Mouse (Mus musculus): Measurements from ENCODE around the gene Ces1h.
"Not testable (repeated sequence)": the region's sequence is repeated elsewhere in the genome, so short reads cannot be mapped to it uniquely, and the experiment has no call there.

The Ces1h gene

DNA sequence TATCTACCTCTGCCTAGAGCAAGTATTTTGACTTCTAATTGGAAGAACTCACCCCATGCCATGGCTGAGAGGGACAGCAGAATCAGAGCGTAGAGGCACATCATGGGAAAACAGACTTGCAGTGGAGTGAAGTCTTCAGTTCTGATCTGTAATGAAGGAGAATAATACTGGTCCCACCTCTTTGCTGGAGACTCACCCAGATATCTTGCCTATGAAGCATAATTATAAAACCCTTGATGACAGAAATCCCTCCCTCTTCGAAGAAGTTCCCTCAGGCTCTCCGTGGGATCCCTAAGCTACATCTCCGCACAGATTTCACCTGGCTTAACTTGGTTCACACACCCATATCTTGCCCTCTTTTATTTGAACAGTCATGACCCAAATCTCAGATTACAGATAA, at the start of gene Ces1h:
Ces1h (minus strand) TSS at position 101 of the 400 bp plus-strand sequence.
- Histone ChIP-seq H3K4me3 (replicated peaks; ENCODE audit: low read length) (no peak within 1 kb of the TSS), H3K9me3 (ENCODE audit: low read length) (peaks cover 25% of the 10 kb centered on the region), H3K36me3 (ENCODE audit: insufficient read depth, low read length) (no peaks in the 10 kb centered on the region), H3K27me3 (ENCODE audit: insufficient read depth, low read length) (peaks cover 41% of the 10 kb centered on the region), H3K4me1 (replicated peaks; ENCODE audit: low read depth, low read length) (no peaks in the 10 kb centered on the region)
- no peak for TF ChIP-seq NANOG (IDR thresholded peaks at IDR 0.05; ENCODE audit: borderline replicate concordance, low read length)
- no peak for TF ChIP-seq POU5F1 (IDR thresholded peaks at IDR 0.05; ENCODE audit: borderline replicate concordance, low read length)
- TF ChIP-seq CTCF (conservative IDR thresholded peaks at IDR 0.05; ENCODE audit: low read length) = no peak

DNA sequence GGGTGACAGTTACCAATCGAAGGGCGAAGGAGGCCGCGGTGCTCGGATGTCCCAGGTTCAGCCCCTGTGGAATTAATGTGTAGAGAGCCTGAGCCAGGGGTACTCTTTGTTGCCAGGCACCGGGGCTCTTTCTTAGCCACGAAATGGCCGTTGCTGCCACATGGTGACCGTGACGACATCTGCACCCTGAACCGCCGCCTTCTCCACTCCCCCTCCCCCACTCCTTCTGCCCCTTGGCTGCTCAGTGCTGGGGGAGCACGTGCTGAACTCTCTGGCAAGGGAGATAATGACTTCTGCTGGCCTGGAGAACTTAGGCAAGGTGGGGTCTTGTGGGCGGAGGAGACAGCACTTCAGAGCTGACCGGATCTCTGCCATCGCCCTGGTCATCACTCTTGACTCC, 47.7 kb upstream of the Ces1h start:
- H3K4me3 ChIP-seq (replicated peaks; ENCODE audit: low read length) = no peak overlapping the region
- no peak for TF ChIP-seq NANOG (IDR thresholded peaks at IDR 0.05; ENCODE audit: borderline replicate concordance, low read length)
- TF ChIP-seq POU5F1 (IDR thresholded peaks at IDR 0.05; ENCODE audit: borderline replicate concordance, low read length) = no peak
- H3K4me1 ChIP-seq (replicated peaks; ENCODE audit: low read depth, low read length) = no peaks in the 10 kb centered on the region
- peaks cover 12% of the 10 kb centered on the region; the same call in 1 of the 2 replicates for H3K9me3 ChIP-seq (ENCODE audit: low read length)
- H3K36me3 ChIP-seq (ENCODE audit: insufficient read depth, low read length) = no peaks in the 10 kb centered on the region
- no peaks in the 10 kb centered on the region for H3K27me3 ChIP-seq (ENCODE audit: insufficient read depth, low read length)

DNA sequence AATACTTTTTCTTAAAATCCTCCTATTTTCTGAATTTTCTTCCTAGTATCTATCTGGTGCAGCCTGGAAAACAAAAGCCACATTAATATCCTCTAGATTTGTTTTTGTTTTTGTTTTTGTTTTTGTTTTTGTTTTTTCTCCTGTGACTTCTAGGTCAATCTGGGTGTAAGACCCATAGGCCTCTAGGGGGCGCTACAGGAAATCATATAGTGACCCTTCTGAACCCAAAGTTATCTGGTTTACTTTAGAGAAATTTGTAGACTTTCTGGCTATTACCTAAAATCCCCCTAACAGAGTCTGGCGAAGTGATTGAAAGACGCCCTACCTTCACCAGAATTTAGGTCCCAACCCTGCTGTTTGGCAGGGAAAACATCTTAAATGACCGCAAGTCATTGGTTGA, 35.9 kb upstream of the Ces1h start:
- H3K4me3 ChIP-seq (replicated peaks; ENCODE audit: low read length) = no peak overlapping the region
- no peaks in the 10 kb centered on the region for H3K4me1 ChIP-seq (replicated peaks; ENCODE audit: low read depth, low read length)
- TF ChIP-seq CTCF (conservative IDR thresholded peaks at IDR 0.05; ENCODE audit: low read length) = peak; percentile 44
- TF ChIP-seq NANOG (IDR thresholded peaks at IDR 0.05; ENCODE audit: borderline replicate concordance, low read length) = no peak
- H3K27me3 ChIP-seq (ENCODE audit: insufficient read depth, low read length) = no peaks in the 10 kb centered on the region; the same call in 1 of the 2 replicates
- H3K36me3 ChIP-seq (ENCODE audit: insufficient read depth, low read length) = no peaks in the 10 kb centered on the region
- no peaks in the 10 kb centered on the region for H3K9me3 ChIP-seq (ENCODE audit: low read length)

DNA sequence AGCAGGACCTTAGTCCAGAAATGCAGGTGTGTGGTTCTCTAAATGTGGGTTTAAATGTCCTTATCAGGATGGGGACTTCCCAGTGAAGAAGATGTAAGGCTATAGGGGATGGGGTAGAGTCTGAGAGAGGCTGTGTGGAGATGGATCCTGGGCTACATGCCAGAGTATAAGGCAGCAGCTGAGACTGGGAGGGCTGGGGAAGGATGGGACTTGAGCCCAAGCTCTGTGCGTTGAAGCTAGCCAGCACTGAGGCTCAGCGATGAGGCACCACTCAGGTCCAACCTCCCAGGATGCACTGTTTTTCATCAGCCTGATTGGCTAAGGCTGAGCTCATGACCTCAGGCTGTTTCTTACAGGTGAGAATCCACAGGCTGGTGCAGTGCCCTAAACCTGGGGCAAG, 29.3 kb upstream of the Ces1h start:
- TF ChIP-seq NANOG (IDR thresholded peaks at IDR 0.05; ENCODE audit: borderline replicate concordance, low read length) = no peak
- no peak for TF ChIP-seq CTCF (conservative IDR thresholded peaks at IDR 0.05; ENCODE audit: low read length)
- no peak for TF ChIP-seq POU5F1 (IDR thresholded peaks at IDR 0.05; ENCODE audit: borderline replicate concordance, low read length)
- Histone ChIP-seq H3K4me1 (replicated peaks; ENCODE audit: low read depth, low read length) (no peaks in the 10 kb centered on the region), H3K4me3 (replicated peaks; ENCODE audit: low read length) (no peak overlapping the region), H3K9me3 (ENCODE audit: low read length) (no peaks in the 10 kb centered on the region), H3K36me3 (ENCODE audit: insufficient read depth, low read length) (no peaks in the 10 kb centered on the region), H3K27me3 (ENCODE audit: insufficient read depth, low read length) (no peaks in the 10 kb centered on the region; the same call in 1 of the 2 replicates)

DNA sequence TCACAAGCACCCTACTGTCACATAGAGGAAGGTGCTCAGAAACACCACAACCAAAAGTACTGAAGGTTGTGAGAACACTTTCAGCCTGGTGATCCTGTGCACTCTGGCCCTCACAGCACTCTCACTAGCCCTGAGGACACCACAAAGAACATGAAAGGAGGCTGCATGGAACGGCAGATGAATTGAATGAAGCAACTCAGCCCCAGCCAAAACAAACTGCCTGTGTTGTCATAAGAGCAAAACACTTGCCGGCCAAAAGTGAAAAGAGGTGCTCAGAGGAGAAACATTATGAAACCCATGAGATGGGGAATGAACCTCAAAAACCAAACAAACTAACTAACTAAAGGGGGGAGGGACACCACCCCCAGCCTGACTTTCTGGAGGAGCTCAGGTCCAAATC, 20.2 kb upstream of the Ces1h start:
- Histone ChIP-seq H3K27me3 (ENCODE audit: insufficient read depth, low read length) (no peaks in the 10 kb centered on the region), H3K36me3 (ENCODE audit: insufficient read depth, low read length) (no peaks in the 10 kb centered on the region), H3K4me1 (replicated peaks; ENCODE audit: low read depth, low read length) (peaks cover 12% of the 10 kb centered on the region), H3K9me3 (ENCODE audit: low read length) (peaks cover 4% of the 10 kb centered on the region), H3K4me3 (replicated peaks; ENCODE audit: low read length) (no peak overlapping the region)
- TF ChIP-seq POU5F1 (IDR thresholded peaks at IDR 0.05; ENCODE audit: borderline replicate concordance, low read length) (no peak), CTCF (conservative IDR thresholded peaks at IDR 0.05; ENCODE audit: low read length) (no peak), NANOG (IDR thresholded peaks at IDR 0.05; ENCODE audit: borderline replicate concordance, low read length) (no peak)

DNA sequence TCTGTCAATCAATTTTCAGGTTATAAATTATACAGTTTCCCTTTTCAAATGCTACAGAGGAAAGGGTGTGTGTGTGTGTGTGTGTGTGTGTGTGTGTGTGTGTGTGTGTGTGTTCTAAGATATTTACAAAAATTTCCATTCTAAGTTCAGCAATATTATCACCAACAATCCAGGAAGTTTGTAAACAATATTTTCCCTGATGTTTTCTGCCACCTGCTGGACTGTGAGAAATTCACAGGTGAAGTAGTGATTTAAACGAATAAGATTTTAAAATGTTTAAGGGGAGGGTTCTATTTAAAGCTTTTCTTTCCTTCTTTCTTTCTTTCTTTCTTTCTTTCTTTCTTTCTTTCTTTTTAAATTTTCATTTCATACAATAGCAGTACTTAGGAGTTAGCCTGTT, 18.5 kb upstream of the Ces1h start:
- no peak for TF ChIP-seq NANOG (IDR thresholded peaks at IDR 0.05; ENCODE audit: borderline replicate concordance, low read length)
- TF ChIP-seq CTCF (conservative IDR thresholded peaks at IDR 0.05; ENCODE audit: low read length) = peak; percentile 14; the same call in 1 of the 2 replicates
- no peak for TF ChIP-seq POU5F1 (IDR thresholded peaks at IDR 0.05; ENCODE audit: borderline replicate concordance, low read length)
- Histone ChIP-seq H3K9me3 (ENCODE audit: low read length) (peaks cover 17% of the 10 kb centered on the region), H3K36me3 (ENCODE audit: insufficient read depth, low read length) (no peaks in the 10 kb centered on the region), H3K4me1 (replicated peaks; ENCODE audit: low read depth, low read length) (peaks cover 12% of the 10 kb centered on the region), H3K27me3 (ENCODE audit: insufficient read depth, low read length) (no peaks in the 10 kb centered on the region), H3K4me3 (replicated peaks; ENCODE audit: low read length) (no peak overlapping the region)

DNA sequence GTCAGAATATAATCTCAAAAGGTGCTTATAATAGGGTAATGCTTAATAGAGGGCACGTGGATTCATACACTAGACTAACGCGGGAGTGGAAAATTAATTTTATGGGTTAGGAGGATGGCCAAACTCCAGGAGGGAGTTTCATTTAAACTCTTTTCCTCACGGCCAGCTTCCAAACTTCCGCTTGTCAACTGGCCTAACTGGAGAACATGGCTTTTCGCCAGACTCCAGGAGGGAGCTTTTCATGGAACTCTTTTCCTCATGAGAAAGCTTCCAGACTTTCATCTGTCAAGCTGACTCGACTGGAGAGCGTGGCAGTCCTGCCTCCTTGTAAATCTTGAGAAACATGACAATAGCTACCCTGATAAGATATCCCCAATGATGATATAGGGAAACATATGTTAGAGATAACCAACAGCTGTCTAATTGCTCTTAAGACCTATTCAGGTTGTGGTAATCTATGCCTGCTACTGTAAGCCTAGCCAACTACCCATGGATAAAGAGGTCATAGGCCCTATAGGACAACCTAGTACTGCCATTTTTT, 14.6 kb upstream of the Ces1h start:
- H3K9me3 ChIP-seq (ENCODE audit: low read length) = peaks cover 26% of the 10 kb centered on the region
- H3K4me1 ChIP-seq (replicated peaks; ENCODE audit: low read depth, low read length); H3K27me3 ChIP-seq (ENCODE audit: insufficient read depth, low read length); H3K4me3 ChIP-seq (replicated peaks; ENCODE audit: low read length); H3K36me3 ChIP-seq (ENCODE audit: insufficient read depth, low read length): not testable (repeated sequence)

DNA sequence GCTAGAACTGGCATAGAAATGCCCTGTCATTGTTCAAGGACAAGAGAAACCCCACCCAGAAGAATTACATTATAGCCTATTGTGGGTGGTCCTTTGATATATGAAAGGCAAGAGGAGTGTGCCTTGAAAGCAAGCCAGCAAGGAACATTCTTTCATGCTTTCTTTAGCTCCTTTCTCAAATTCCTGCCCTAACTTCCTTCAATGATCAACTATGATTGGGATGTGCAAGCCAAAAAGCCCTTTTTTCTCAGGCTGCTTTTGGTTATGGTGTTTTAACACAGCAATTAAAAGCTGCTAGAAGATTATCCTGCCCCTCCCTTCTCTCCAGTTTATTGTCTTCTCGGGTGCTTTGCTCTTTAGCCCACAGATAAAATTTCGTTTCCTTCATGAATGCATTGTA, 10.0 kb downstream of the Ces1h start:
- TF ChIP-seq POU5F1 (IDR thresholded peaks at IDR 0.05; ENCODE audit: borderline replicate concordance, low read length) (no peak), NANOG (IDR thresholded peaks at IDR 0.05; ENCODE audit: borderline replicate concordance, low read length) (no peak), CTCF (conservative IDR thresholded peaks at IDR 0.05; ENCODE audit: low read length) (no peak)
- Histone ChIP-seq H3K4me3 (replicated peaks; ENCODE audit: low read length) (no peak overlapping the region), H3K4me1 (replicated peaks; ENCODE audit: low read depth, low read length) (no peaks in the 10 kb centered on the region; the same call in 1 of the 2 replicates), H3K9me3 (ENCODE audit: low read length) (peaks cover 22% of the 10 kb centered on the region), H3K27me3 (ENCODE audit: insufficient read depth, low read length) (0 out of 2 replicates have a peak, but pooled peaks cover 3% of the 10 kb centered on the region), H3K36me3 (ENCODE audit: insufficient read depth, low read length) (no peaks in the 10 kb centered on the region)

DNA sequence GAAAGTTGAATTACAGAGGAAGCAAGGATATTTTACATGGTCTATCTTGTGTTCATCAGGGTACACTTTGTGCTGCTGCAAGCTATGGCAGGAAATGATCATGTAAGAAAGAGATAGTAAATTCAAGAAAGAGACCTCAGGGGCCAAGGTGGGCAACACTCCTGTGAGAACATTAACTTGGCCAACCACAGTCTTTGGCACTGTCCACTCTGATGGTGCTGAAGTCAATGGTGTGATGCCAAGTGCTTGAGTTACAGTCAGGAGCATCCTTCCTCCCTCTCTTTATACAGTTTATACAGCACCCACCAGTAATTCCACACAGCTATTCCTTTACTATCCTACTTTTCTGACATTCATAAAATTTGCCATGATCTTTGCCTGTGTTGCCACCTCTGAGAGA, 19.4 kb downstream of the Ces1h start:
- TF ChIP-seq POU5F1 (IDR thresholded peaks at IDR 0.05; ENCODE audit: borderline replicate concordance, low read length) (no peak), NANOG (IDR thresholded peaks at IDR 0.05; ENCODE audit: borderline replicate concordance, low read length) (no peak), CTCF (conservative IDR thresholded peaks at IDR 0.05; ENCODE audit: low read length) (no peak)
- Histone ChIP-seq H3K9me3 (ENCODE audit: low read length) (no peaks in the 10 kb centered on the region), H3K36me3 (ENCODE audit: insufficient read depth, low read length) (no peaks in the 10 kb centered on the region), H3K27me3 (ENCODE audit: insufficient read depth, low read length) (no peaks in the 10 kb centered on the region), H3K4me3 (replicated peaks; ENCODE audit: low read length) (no peak overlapping the region), H3K4me1 (replicated peaks; ENCODE audit: low read depth, low read length) (no peaks in the 10 kb centered on the region)
